Mouse (Mus musculus): ENCODE results near the gene AY358078. TPM values are rescaled to one million over a fixed set of nuclear protein-coding genes. Genes with fewer than 3 reads are reported as not detected.
"Not testable (repeated sequence)": the region's sequence is repeated elsewhere in the genome, so short reads cannot be mapped to it uniquely, and the experiment has no call there.

Gene AY358078
- total RNA-seq, 2 experiments from 2014 or later: not detected

GRCm38 (mm10) chr14:51863603-51864002 lies 63.8 kb downstream of the AY358078 start:
- DNase-seq (ENCODE audit: low spot score): not testable (repeated sequence)
- intact Hi-C loops (cut with DNase I): loop anchor here (2.0 kb wide), 1 partner anchor 15 kb away; no protein-coding TSS in a partner anchor

- no peak for DNase-seq (ENCODE audit: low spot score)
- intact Hi-C loops (cut with DNase I): no loop called here
These were observed 70.9 kb downstream of the AY358078 start for GRCm38 (mm10) chr14:51870756-51871155.

DNA sequence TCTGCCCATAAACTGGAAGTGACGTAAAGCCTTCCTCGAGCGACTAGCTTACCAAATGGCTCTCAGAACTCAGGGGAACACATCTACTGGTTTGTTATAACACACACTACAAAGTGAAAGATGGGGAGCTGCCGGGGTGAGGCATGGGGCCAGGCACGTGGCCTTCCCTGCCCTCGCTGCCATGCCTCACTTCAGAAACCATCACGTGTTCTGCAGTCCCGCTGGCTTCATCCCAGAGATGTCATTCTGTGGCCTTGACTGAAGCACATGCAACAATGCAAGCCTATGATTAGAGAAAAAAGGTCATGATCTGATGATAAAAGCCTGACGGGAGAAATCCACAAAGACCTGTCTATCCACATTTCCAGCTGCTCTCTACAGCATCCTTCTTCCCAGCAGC lies 71.9 kb downstream of the AY358078 start:
- no peak for DNase-seq (ENCODE audit: low spot score)
- intact Hi-C loops (cut with DNase I): no loop called here

Small RNA genes lying within 50 kb of the gene (microRNA-seq; reads per million reads assigned to microRNA genes)
- not detected for gene Gm27375

Other genes with a start within 250 kb of the AY358078 start
- gene Gm5622, start 247.3 kb upstream of the AY358078 start, total RNA-seq (2021): not detected
- not detected for gene Gm17175, start 226.0 kb upstream of the AY358078 start, total RNA-seq (2021)
- not detected for gene Gm17174, start 207.9 kb upstream of the AY358078 start, total RNA-seq (2021)
- not detected for gene Gm17078, start 188.7 kb upstream of the AY358078 start, total RNA-seq (2021)
- not detected for gene Gm4181, start 164.4 kb upstream of the AY358078 start, total RNA-seq (2021)
- not detected for gene Gm17079, start 104.6 kb upstream of the AY358078 start, total RNA-seq (2021)
- gene Gm5800, start 82.9 kb upstream of the AY358078 start, total RNA-seq (2021): not detected
- gene Ang4, start 26.5 kb upstream of the AY358078 start, total RNA-seq (2021): not detected
- not detected for gene Ear6, start 53.7 kb downstream of the AY358078 start, total RNA-seq (2021)
- 10 to 100 TPM; 19.8 to 20.9 TPM for gene Mettl17, start 84.8 kb downstream of the AY358078 start, total RNA-seq (2021)
- gene Slc39a2, start 92.8 kb downstream of the AY358078 start, total RNA-seq (2021): under 1 TPM in 1 of 2 experiments, not detected in 1; 0.36 TPM
- gene Ndrg2, start 114.1 kb downstream of the AY358078 start, total RNA-seq (2021): 1,000 to 10,000 TPM; 1,299 to 1,387 TPM
- not detected for gene Tppp2, start 118.4 kb downstream of the AY358078 start, total RNA-seq (2021)
- gene Rnase13, start 122.7 kb downstream of the AY358078 start, total RNA-seq (2021): not detected
- 10 to 100 TPM; 31.2 to 41.2 TPM for gene Arhgef40, start 184.7 kb downstream of the AY358078 start, total RNA-seq (2021)
- 1 to 10 TPM; 3.3 to 3.9 TPM for gene Tmem253, start 215.6 kb downstream of the AY358078 start, total RNA-seq (2021)
- 10 to 100 TPM; 24.8 to 29.0 TPM for gene Zfp219, start 220.7 kb downstream of the AY358078 start, total RNA-seq (2021)
- not detected for gene Olfr221, start 242.4 kb downstream of the AY358078 start, total RNA-seq (2021)